Mouse (Mus musculus) urinary bladder, postnatal 25 days (tissue): ENCODE measurements around the gene Usp54.

ENCODE experiments used
- DNase-seq: peaks from one replicate; pipeline ENCODE4 v3.0.0; 2022; ENCODE audit warnings: low spot score

Gene Usp54

GRCm38 (mm10) chr14:20499982-20500381, 140.9 kb downstream of the Usp54 start:
- DNase-seq, result no peak
